Mouse (Mus musculus) forebrain, embryonic 16.5 days (tissue): ENCODE measurements around the gene Tcp10c. TPM values are rescaled to one million over a fixed set of nuclear protein-coding genes. Genes with fewer than 3 reads are reported as not detected.
"Not testable (repeated sequence)": the region's sequence is repeated elsewhere in the genome, so short reads cannot be mapped to it uniquely, and the experiment has no call there.

Experiments used
- ATAC-seq: fragments of 200-750 bp; cut with Nextera tagmentation; 2 replicates; pipeline ENCODE4 v1.8.0; 2017; ENCODE audit warnings: mild to moderate bottlenecking, moderate library complexity
- H3K27ac ChIP-seq: fragments of 300-500 bp; sonication (generic); 2 replicates; pipeline ENCODE4 v1.5.1; 2014; ENCODE audit warnings: low read length, control low read depth
- H3K27me3 ChIP-seq: fragments of 300-500 bp; sonication (generic); replicated peaks from 2 replicates; pipeline ENCODE4 v1.6.1; 2014; ENCODE audit warnings: low read length; ENCODE audit not compliant: control insufficient read depth, insufficient read depth
- H3K36me3 ChIP-seq: fragments of 300-500 bp; sonication (generic); 2 replicates; pipeline ENCODE4 v1.6.1; 2014; ENCODE audit not compliant: control insufficient read depth, insufficient read depth
- H3K4me1 ChIP-seq: fragments of 300-500 bp; sonication (generic); replicated peaks from 2 replicates; pipeline ENCODE4 v1.6.1; 2014; ENCODE audit warnings: low read length; ENCODE audit not compliant: control insufficient read depth, insufficient read depth
- H3K4me2 ChIP-seq: fragments of 300-500 bp; sonication (generic); 2 replicates; pipeline ENCODE4 v1.6.1; 2014; ENCODE audit warnings: mild to moderate bottlenecking, low read length, control low read depth
- H3K4me3 ChIP-seq: fragments of 300-500 bp; sonication (generic); replicated peaks from 2 replicates; pipeline ENCODE4 v1.5.1; 2014; ENCODE audit warnings: mild to moderate bottlenecking, low read length, control low read depth
- H3K9ac ChIP-seq: fragments of 300-500 bp; sonication (generic); replicated peaks from 2 replicates; pipeline ENCODE4 v1.6.1; 2014; ENCODE audit warnings: low read depth, low read length, control low read depth
- H3K9me3 ChIP-seq: fragments of 300-500 bp; sonication (generic); 2 replicates; pipeline ENCODE4 v1.6.1; 2016; ENCODE audit warnings: low read length; ENCODE audit not compliant: control insufficient read depth
- WGBS: fragments of 180-500 bp; shearing (Covaris S2); extraction: QIAGEN DNeasy Blood & Tissue Kit; methylation state at CpG from one replicate; pipeline ENCODE4 v1.1.7; 2014; 5-methylcytosine and 5-hydroxymethylcytosine counted together
- polyA plus RNA-seq: library from polyadenylated mRNA; unstranded; fragments of >200 nt; fragmentation: Nextera tagmentation; extraction: Ambion mirVana; gene quantifications from 2 replicates; pipeline ENCODE4 v1.2.1, GENCODE M21; 2015

The Tcp10c gene
- polyA plus RNA-seq, 1 experiment from 2014 or later, result not detected

GRCm38 (mm10) chr17:13340071-13340470, 14.3 kb upstream of the Tcp10c start:
- not testable (repeated sequence) for H3K4me1 ChIP-seq, H3K4me2 ChIP-seq, H3K9me3 ChIP-seq, H3K27me3 ChIP-seq, ATAC-seq, H3K36me3 ChIP-seq, H3K9ac ChIP-seq, H3K4me3 ChIP-seq, H3K27ac ChIP-seq
- WGBS, result 89% methylated on average over 1 of the region's 1 CpGs

DNA sequence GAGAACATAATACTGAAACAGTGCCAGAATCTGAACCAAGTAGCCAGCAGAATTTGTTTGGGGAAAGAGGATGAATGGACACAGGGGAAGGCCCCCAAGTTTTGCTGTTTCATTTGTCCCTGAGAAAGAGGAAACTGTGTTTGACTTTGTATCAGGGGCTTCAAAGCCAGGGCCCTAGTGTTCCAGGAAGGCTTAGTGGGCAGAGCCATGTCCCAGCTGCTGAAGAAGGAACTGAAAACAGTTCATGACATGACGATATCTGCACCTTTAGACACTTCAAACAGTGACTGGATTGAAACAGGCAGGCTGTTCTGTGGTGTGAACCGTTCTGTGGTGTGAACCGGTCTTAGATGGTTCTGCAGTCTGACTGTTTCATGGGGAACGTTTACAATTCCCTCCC, 8.4 kb upstream of the Tcp10c start:
- not testable (repeated sequence) for ATAC-seq

GRCm38 (mm10) chr17:13349563-13349962, 4.8 kb upstream of the Tcp10c start:
- H3K36me3 ChIP-seq, H3K9ac ChIP-seq, H3K4me3 ChIP-seq, H3K27ac ChIP-seq, H3K9me3 ChIP-seq, H3K4me1 ChIP-seq, H3K4me2 ChIP-seq, ATAC-seq, H3K27me3 ChIP-seq: not testable (repeated sequence)
- WGBS, result 87% methylated on average over 4 of the region's 5 CpGs

More for the DNA sequence above, 8.4 kb upstream of the Tcp10c start:
- H3K36me3 ChIP-seq, H3K27ac ChIP-seq, H3K4me3 ChIP-seq, H3K9me3 ChIP-seq, H3K9ac ChIP-seq, H3K27me3 ChIP-seq, H3K4me2 ChIP-seq, H3K4me1 ChIP-seq: not testable (repeated sequence)
- WGBS, result no CpG with 5 or more reads among the region's 4 CpGs

- 87% methylated on average over 8 of the region's 8 CpGs for WGBS
- not testable (repeated sequence) for H3K4me1 ChIP-seq, H3K4me3 ChIP-seq
Observed at GRCm38 (mm10) chr17:13353249-13353648, 1.1 kb upstream of the Tcp10c start.

DNA sequence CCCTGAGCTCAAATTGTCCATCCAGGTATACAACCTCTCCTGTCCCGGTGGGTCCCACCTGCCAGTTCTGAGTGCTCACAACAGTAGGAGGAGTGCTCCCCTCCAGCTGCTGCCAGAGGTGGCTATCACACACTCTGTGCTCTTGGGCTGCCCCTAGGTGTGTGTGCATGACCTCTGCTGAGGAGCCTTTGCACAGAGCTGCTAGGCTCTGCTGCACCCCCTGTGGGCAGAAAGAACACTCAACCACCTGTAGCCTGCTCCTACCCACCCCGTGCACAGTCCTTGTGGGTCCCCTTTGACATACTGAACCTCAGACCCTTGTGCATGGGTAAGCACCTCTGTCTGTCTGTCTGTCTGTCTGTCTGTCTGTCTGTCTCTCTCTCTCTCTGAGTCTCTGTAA, 8.1 kb downstream of the Tcp10c start:
- not testable (repeated sequence) for H3K27me3 ChIP-seq, H3K9ac ChIP-seq, H3K4me2 ChIP-seq, ATAC-seq, H3K9me3 ChIP-seq, H3K36me3 ChIP-seq, H3K4me1 ChIP-seq, H3K4me3 ChIP-seq, H3K27ac ChIP-seq
- 90% methylated on average over 2 of the region's 2 CpGs for WGBS

More at GRCm38 (mm10) chr17:13353249-13353648, 1.1 kb upstream of the Tcp10c start:
- H3K27me3 ChIP-seq, H3K4me2 ChIP-seq, H3K36me3 ChIP-seq, ATAC-seq, H3K9me3 ChIP-seq, H3K9ac ChIP-seq, H3K27ac ChIP-seq: not testable (repeated sequence)

GRCm38 (mm10) chr17:13363773-13364172, 9.4 kb downstream of the Tcp10c start:
- whole genome bisulfite sequencing, result 94% methylated on average over 3 of the region's 5 CpGs
- not testable (repeated sequence) for H3K4me3 ChIP-seq, H3K27me3 ChIP-seq, H3K36me3 ChIP-seq, H3K27ac ChIP-seq, H3K9ac ChIP-seq, ATAC-seq, H3K4me2 ChIP-seq, H3K4me1 ChIP-seq
- H3K9me3 ChIP-seq, result peaks cover 11% of the 10 kb centered on the region; the same call in 1 of the 2 replicates

DNA sequence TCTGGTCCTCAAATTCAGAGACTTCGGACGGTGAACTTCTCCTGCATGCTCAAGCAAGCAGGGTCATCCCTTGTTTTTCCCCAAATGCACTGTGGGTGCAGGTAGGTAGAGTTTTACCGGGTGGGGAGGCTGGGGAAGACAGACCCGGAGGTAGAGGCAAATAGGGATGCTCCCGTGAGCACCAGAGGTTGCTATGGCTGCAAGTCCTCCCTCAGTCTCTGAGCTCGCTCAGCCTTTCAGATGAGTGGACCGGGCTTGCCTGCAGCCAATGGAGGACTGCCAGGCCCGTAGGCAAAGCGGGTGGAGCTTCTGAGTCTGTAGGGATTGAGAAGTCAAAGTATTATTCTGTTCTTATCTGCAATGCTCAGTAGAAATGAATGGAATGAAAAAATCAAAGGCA, 9.8 kb downstream of the Tcp10c start:
- ATAC-seq, H3K27ac ChIP-seq, H3K27me3 ChIP-seq, H3K4me1 ChIP-seq, H3K4me2 ChIP-seq, H3K9ac ChIP-seq, H3K36me3 ChIP-seq, H3K4me3 ChIP-seq: not testable (repeated sequence)
- 85% methylated on average over 9 of the region's 9 CpGs for WGBS
- peaks cover 11% of the 10 kb centered on the region; the same call in 1 of the 2 replicates for H3K9me3 ChIP-seq

GRCm38 (mm10) chr17:13367181-13367580, 12.8 kb downstream of the Tcp10c start:
- not testable (repeated sequence) for H3K9ac ChIP-seq, H3K4me3 ChIP-seq, ATAC-seq, H3K27me3 ChIP-seq, H3K27ac ChIP-seq, H3K4me1 ChIP-seq, H3K4me2 ChIP-seq, H3K36me3 ChIP-seq
- peaks cover 11% of the 10 kb centered on the region; the same call in 1 of the 2 replicates for H3K9me3 ChIP-seq
- WGBS, result 93% methylated on average over 9 of the region's 9 CpGs

DNA sequence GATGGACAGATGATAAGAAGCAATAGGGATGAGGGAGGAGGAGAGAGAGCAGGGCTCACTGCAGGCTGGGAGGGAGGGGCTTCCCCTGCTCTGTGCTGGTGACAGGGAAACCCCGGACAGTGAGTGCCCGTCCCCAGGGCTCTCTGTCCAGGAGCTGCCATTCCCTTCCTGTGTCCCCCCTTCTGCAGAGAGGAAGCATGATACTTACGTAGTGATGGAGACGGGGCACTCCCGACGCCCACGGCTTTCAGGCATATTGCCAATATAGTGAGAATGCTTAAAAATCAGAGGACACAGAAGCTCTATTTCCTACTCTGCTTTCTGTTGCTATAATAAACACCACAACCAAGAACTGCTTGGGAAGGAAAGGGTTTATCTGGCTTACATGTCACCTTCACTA, 14.3 kb downstream of the Tcp10c start:
- not testable (repeated sequence) for H3K4me3 ChIP-seq

GRCm38 (mm10) chr17:13370746-13371145, 16.4 kb downstream of the Tcp10c start:
- not testable (repeated sequence) for H3K27ac ChIP-seq, H3K9me3 ChIP-seq, H3K36me3 ChIP-seq, H3K4me2 ChIP-seq, H3K27me3 ChIP-seq, H3K4me3 ChIP-seq, ATAC-seq, H3K9ac ChIP-seq, H3K4me1 ChIP-seq
- 78% methylated on average over 3 of the region's 6 CpGs for WGBS

More for the DNA sequence above, 14.3 kb downstream of the Tcp10c start:
- H3K4me1 ChIP-seq, H3K27ac ChIP-seq, H3K4me2 ChIP-seq, H3K27me3 ChIP-seq, ATAC-seq, H3K9ac ChIP-seq, H3K36me3 ChIP-seq: not testable (repeated sequence)
- WGBS, result 93% methylated on average over 7 of the region's 7 CpGs
- H3K9me3 ChIP-seq, result peaks cover 11% of the 10 kb centered on the region; the same call in 1 of the 2 replicates
